Mouse (Mus musculus): ENCODE data around the gene Ndufv1. TPM values are rescaled to one million over a fixed set of nuclear protein-coding genes. Genes with fewer than 3 reads are reported as not detected.

Ndufv1 gene
- polyA plus RNA-seq, 1 experiment from 2014 or later = 294 TPM

- no peak overlapping the region for H3K4me3 ChIP-seq (replicated peaks; ENCODE audit: low read depth, low read length)
- H3K4me2 ChIP-seq (ENCODE audit: low read length) = no peak overlapping the region
- H3K27ac ChIP-seq = no peak overlapping the region
- H3K9me3 ChIP-seq (replicated peaks; ENCODE audit: low read length) = no peaks in the 10 kb centered on the region
- H3K27me3 ChIP-seq (ENCODE audit: insufficient read depth, low read length) = no peaks in the 10 kb centered on the region
- H3K36me3 ChIP-seq (ENCODE audit: insufficient read depth, low read length) = no peaks in the 10 kb centered on the region
- 66% methylated on average over 5 of the region's 5 CpGs for WGBS
- ATAC-seq (replicated peaks; ENCODE audit: low FRiP score, low read depth) (no peak), DNase-seq (ENCODE audit: low spot score) (no peak)
- H3K9ac ChIP-seq (ENCODE audit: low read depth, low read length) = no peak overlapping the region
- no peak for TF ChIP-seq CTCF (IDR thresholded peaks at IDR 0.05; ENCODE audit: low read depth)
- 0 out of 2 replicates have a peak, but pooled peaks cover 4% of the 10 kb centered on the region for H3K4me1 ChIP-seq (replicated peaks; ENCODE audit: insufficient read depth, low read length)
These were observed 21.1 kb upstream of the Ndufv1 start for GRCm38 (mm10) chr19:4033742-4034141.

- Histone ChIP-seq H3K9ac (ENCODE audit: low read depth, low read length) (no peak overlapping the region), H3K4me3 (replicated peaks; ENCODE audit: low read depth, low read length) (no peak overlapping the region), H3K4me2 (ENCODE audit: low read length) (no peak overlapping the region), H3K27me3 (ENCODE audit: insufficient read depth, low read length) (no peaks in the 10 kb centered on the region), H3K4me1 (replicated peaks; ENCODE audit: insufficient read depth, low read length) (0 out of 2 replicates have a peak, but pooled peaks cover 4% of the 10 kb centered on the region), H3K27ac (no peak overlapping the region), H3K9me3 (replicated peaks; ENCODE audit: low read length) (no peaks in the 10 kb centered on the region), H3K36me3 (ENCODE audit: insufficient read depth, low read length) (no peaks in the 10 kb centered on the region)
- no peak for DNase-seq (ENCODE audit: low spot score)
- ATAC-seq (replicated peaks; ENCODE audit: low FRiP score, low read depth) = no peak
- no peak for TF ChIP-seq CTCF (IDR thresholded peaks at IDR 0.05; ENCODE audit: low read depth)
- WGBS = 51% methylated on average over 3 of the region's 3 CpGs
These were observed 20.7 kb upstream of the Ndufv1 start for GRCm38 (mm10) chr19:4033298-4033697.

- ATAC-seq (replicated peaks; ENCODE audit: low FRiP score, low read depth) = no peak
- TF ChIP-seq CTCF (IDR thresholded peaks at IDR 0.05; ENCODE audit: low read depth) = no peak
These were observed 20.1 kb upstream of the Ndufv1 start for GRCm38 (mm10) chr19:4032668-4033067.

GRCm38 (mm10) chr19:4027576-4027975 lies 15.0 kb upstream of the Ndufv1 start:
- ATAC-seq (replicated peaks; ENCODE audit: low FRiP score, low read depth) (no peak), DNase-seq (ENCODE audit: low spot score) (no peak)
- Histone ChIP-seq H3K9ac (ENCODE audit: low read depth, low read length) (no peak overlapping the region), H3K9me3 (replicated peaks; ENCODE audit: low read length) (no peaks in the 10 kb centered on the region), H3K4me2 (ENCODE audit: low read length) (no peak overlapping the region), H3K27ac (no peak overlapping the region), H3K27me3 (ENCODE audit: insufficient read depth, low read length) (no peaks in the 10 kb centered on the region), H3K36me3 (ENCODE audit: insufficient read depth, low read length) (no peaks in the 10 kb centered on the region), H3K4me3 (replicated peaks; ENCODE audit: low read depth, low read length) (no peak overlapping the region), H3K4me1 (replicated peaks; ENCODE audit: insufficient read depth, low read length) (no peaks in the 10 kb centered on the region)
- no peak for TF ChIP-seq CTCF (IDR thresholded peaks at IDR 0.05; ENCODE audit: low read depth)

More at GRCm38 (mm10) chr19:4032668-4033067, 20.1 kb upstream of the Ndufv1 start:
- no peaks in the 10 kb centered on the region for H3K27me3 ChIP-seq (ENCODE audit: insufficient read depth, low read length)
- 63% methylated on average over 7 of the region's 7 CpGs for WGBS
- H3K4me3 ChIP-seq (replicated peaks; ENCODE audit: low read depth, low read length) = no peak overlapping the region
- H3K9me3 ChIP-seq (replicated peaks; ENCODE audit: low read length) = no peaks in the 10 kb centered on the region
- H3K9ac ChIP-seq (ENCODE audit: low read depth, low read length) = no peak overlapping the region
- no peak overlapping the region for H3K27ac ChIP-seq
- no peaks in the 10 kb centered on the region for H3K36me3 ChIP-seq (ENCODE audit: insufficient read depth, low read length)
- no peak for DNase-seq (ENCODE audit: low spot score)
- no peak overlapping the region for H3K4me2 ChIP-seq (ENCODE audit: low read length)
- H3K4me1 ChIP-seq (replicated peaks; ENCODE audit: insufficient read depth, low read length) = 0 out of 2 replicates have a peak, but pooled peaks cover 4% of the 10 kb centered on the region

GRCm38 (mm10) chr19:4023185-4023584 lies 10.6 kb upstream of the Ndufv1 start:
- Histone ChIP-seq H3K9ac (ENCODE audit: low read depth, low read length) (no peak overlapping the region), H3K36me3 (ENCODE audit: insufficient read depth, low read length) (no peaks in the 10 kb centered on the region), H3K9me3 (replicated peaks; ENCODE audit: low read length) (no peaks in the 10 kb centered on the region), H3K4me3 (replicated peaks; ENCODE audit: low read depth, low read length) (no peak overlapping the region), H3K4me1 (replicated peaks; ENCODE audit: insufficient read depth, low read length) (no peaks in the 10 kb centered on the region), H3K4me2 (ENCODE audit: low read length) (no peak overlapping the region), H3K27me3 (ENCODE audit: insufficient read depth, low read length) (no peaks in the 10 kb centered on the region), H3K27ac (no peak overlapping the region)
- DNase-seq (ENCODE audit: low spot score) (no peak), ATAC-seq (replicated peaks; ENCODE audit: low FRiP score, low read depth) (no peak)
- TF ChIP-seq CTCF (IDR thresholded peaks at IDR 0.05; ENCODE audit: low read depth) = no peak
- 61% methylated on average over 7 of the region's 7 CpGs for WGBS

- Histone ChIP-seq H3K4me2 (ENCODE audit: low read length) (no peak overlapping the region), H3K27me3 (ENCODE audit: insufficient read depth, low read length) (no peaks in the 10 kb centered on the region), H3K27ac (no peak overlapping the region), H3K36me3 (ENCODE audit: insufficient read depth, low read length) (no peaks in the 10 kb centered on the region), H3K9ac (ENCODE audit: low read depth, low read length) (no peak overlapping the region), H3K9me3 (replicated peaks; ENCODE audit: low read length) (no peaks in the 10 kb centered on the region), H3K4me3 (replicated peaks; ENCODE audit: low read depth, low read length) (no peak overlapping the region), H3K4me1 (replicated peaks; ENCODE audit: insufficient read depth, low read length) (no peaks in the 10 kb centered on the region)
- peak; percentile 91 for TF ChIP-seq CTCF (IDR thresholded peaks at IDR 0.05; ENCODE audit: low read depth)
- DNase-seq (ENCODE audit: low spot score) = peak; percentile 95
- ATAC-seq (replicated peaks; ENCODE audit: low FRiP score, low read depth) = peak; percentile 81
- WGBS = 30% methylated on average over 18 of the region's 18 CpGs
These were observed 6.4 kb upstream of the Ndufv1 start for GRCm38 (mm10) chr19:4018743-4019583.
